10 mouse cellular contexts compared by ENCODE assay signal in the genomic region with DNA sequence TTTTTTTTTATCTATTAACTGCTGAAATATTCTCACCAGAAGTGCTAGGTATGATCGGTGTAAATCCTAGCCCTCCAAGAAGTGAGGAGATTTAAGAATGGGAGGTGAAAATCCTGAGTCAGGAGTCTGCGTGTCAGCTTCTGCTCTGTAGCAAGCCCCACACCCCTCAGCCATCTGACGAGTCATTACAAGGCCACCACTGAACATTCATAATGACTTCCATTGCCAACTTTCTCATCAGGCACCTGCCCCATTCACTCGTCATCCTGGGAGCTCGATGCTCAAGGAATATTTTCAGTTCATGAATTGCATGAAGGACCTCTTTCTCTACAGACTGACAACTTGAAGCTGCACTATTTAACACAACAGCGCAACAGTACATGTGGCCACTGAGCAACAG.
"Had no signal": no experiment of that assay in that cellular context is flagged by ENCODE, and none has a peak within 500 bp of the region (broad histone marks: within the 10 kb centered on the region; RNA-seq: fewer than 3 reads in every experiment).

No protein-coding gene starts in this region.

- H3K27me3 ChIP-seq: liver, embryonic 13.5 days had no signal

- H3K4me3 ChIP-seq: liver, embryonic 13.5 days had no signal

- H3K36me3 ChIP-seq: liver, embryonic 13.5 days had no signal

- H3K27ac ChIP-seq: liver, embryonic 13.5 days had no signal

- DNase-seq: kidney, adult 9 months; kidney, postnatal 14 days; kidney, postnatal 4 days; layer of hippocampus, adult 9-11 months; liver, embryonic 13.5 days; lung, adult 2 months; lung, postnatal 14 days; lung, postnatal 4 days; midbrain, embryonic 14.5 days; thymus, postnatal 25 days had no signal

- H3K4me1 ChIP-seq: liver, embryonic 13.5 days had no signal

- H3K9me3 ChIP-seq: liver, embryonic 13.5 days had no signal
